Mouse (Mus musculus): ENCODE results near the gene Rex1bd.
A peak's percentile ranks its signal among the peaks of the same experiment; 100 is the strongest.

Gene Rex1bd

GRCm38 (mm10) chr8:70506328-70507026, at the start of gene Rex1bd:
Gene Rex1bd, minus strand, starts transcription at chr8:70506752.
- peak; percentile 94 for DNase-seq

GRCm38 (mm10) chr8:70555079-70555747, 48.7 kb upstream of the Rex1bd start:
- DNase-seq, result no peak

- DNase-seq, result no peak
Measured at GRCm38 (mm10) chr8:70553740-70554139, 47.2 kb upstream of the Rex1bd start.

GRCm38 (mm10) chr8:70552836-70553235, 46.3 kb upstream of the Rex1bd start:
- DNase-seq, result no peak

GRCm38 (mm10) chr8:70551558-70552161, 45.1 kb upstream of the Rex1bd start:
- no peak for DNase-seq

GRCm38 (mm10) chr8:70549412-70550184, 43.0 kb upstream of the Rex1bd start:
- DNase-seq, result no peak

GRCm38 (mm10) chr8:70547762-70548161, 41.2 kb upstream of the Rex1bd start:
- no peak for DNase-seq

- no peak for DNase-seq
Measured at GRCm38 (mm10) chr8:70546412-70546811, 39.9 kb upstream of the Rex1bd start.

- no peak for DNase-seq
Measured at GRCm38 (mm10) chr8:70544200-70544687, 37.7 kb upstream of the Rex1bd start.

- DNase-seq, result no peak
Measured at GRCm38 (mm10) chr8:70541081-70541480, 34.5 kb upstream of the Rex1bd start.

- DNase-seq, result no peak
Measured at GRCm38 (mm10) chr8:70540507-70541071, 34.0 kb upstream of the Rex1bd start.

GRCm38 (mm10) chr8:70540013-70540506, 33.5 kb upstream of the Rex1bd start:
- no peak for DNase-seq

- peak; percentile 99 for DNase-seq
Measured at GRCm38 (mm10) chr8:70539077-70539813, 32.7 kb upstream of the Rex1bd start, which contains the start of gene Ell. Gene Ell, plus strand, starts transcription at chr8:70539457.

- DNase-seq, result peak; percentile 98
Measured at GRCm38 (mm10) chr8:70538633-70539076, 32.1 kb upstream of the Rex1bd start.

- no peak for DNase-seq
Measured at GRCm38 (mm10) chr8:70538024-70538579, 31.6 kb upstream of the Rex1bd start.

GRCm38 (mm10) chr8:70535701-70536100, 29.1 kb upstream of the Rex1bd start:
- no peak for DNase-seq

- no peak for DNase-seq
Measured at GRCm38 (mm10) chr8:70535221-70535620, 28.7 kb upstream of the Rex1bd start.

GRCm38 (mm10) chr8:70534281-70534680, 27.7 kb upstream of the Rex1bd start:
- no peak for DNase-seq

- no peak for DNase-seq
Measured at GRCm38 (mm10) chr8:70530314-70530713, 23.8 kb upstream of the Rex1bd start.

- DNase-seq, result no peak
Measured at GRCm38 (mm10) chr8:70529741-70530161, 23.2 kb upstream of the Rex1bd start.

GRCm38 (mm10) chr8:70529299-70529698, 22.7 kb upstream of the Rex1bd start:
- DNase-seq, result no peak

Data from right cerebral cortex, postnatal 25 days (tissue).